Mouse (Mus musculus): Measurements from ENCODE around the gene Mycs.

The Mycs gene

DNA sequence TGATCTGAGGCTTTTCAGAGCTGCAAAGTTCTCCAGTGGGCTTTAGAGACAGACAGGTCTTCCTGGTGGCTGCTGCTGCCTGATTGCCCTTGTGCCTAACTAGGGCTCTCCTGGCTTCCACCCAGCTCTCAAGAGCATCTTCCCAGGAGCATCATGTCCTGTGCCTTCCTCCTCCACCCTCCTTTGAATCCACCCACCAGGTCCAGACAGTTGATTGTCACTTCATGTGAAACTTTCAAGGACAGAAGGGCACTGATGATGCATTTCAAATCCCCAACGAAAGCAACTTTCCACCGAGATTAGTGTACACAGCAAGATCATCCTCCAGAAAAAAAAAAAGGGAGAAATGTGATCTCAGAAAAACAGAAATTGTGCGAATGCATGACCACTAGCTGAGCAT is at the start of gene Mycs:
Mycs (minus strand) TSS at position 101 of the 400 bp plus-strand sequence.
- no peak for DNase-seq (ENCODE audit: low spot score in 2 of 2)

DNA sequence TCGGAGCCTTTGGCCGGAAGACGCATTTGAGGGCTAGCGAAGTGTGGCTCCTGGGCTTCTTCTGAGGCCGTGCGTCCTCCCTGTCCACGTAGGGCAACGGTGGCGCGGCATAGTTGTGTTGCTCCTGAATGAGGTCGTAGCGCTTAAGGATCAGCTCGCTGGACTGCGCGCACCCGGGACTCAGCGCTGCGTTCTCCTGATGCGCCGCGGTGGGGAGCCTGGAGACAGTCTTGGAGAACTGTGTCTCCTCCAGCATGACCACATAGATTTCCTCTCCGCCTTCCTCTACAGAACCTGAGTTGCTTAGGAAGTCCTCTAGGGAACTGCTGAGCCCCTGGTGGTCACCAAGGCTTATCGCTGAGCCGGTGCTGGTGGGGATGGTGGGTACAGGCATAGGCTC is 1.0 kb downstream of the Mycs start:
- no peak for DNase-seq (ENCODE audit: low spot score in 2 of 2)
